Mouse (Mus musculus): ENCODE data around the gene Pdlim7. TPM values are rescaled to one million over a fixed set of nuclear protein-coding genes. Genes with fewer than 3 reads are reported as not detected.
A peak's percentile ranks its signal among the peaks of the same experiment; 100 is the strongest.

Gene Pdlim7
- polyA plus RNA-seq, 1 experiment: 60.2 TPM

DNA sequence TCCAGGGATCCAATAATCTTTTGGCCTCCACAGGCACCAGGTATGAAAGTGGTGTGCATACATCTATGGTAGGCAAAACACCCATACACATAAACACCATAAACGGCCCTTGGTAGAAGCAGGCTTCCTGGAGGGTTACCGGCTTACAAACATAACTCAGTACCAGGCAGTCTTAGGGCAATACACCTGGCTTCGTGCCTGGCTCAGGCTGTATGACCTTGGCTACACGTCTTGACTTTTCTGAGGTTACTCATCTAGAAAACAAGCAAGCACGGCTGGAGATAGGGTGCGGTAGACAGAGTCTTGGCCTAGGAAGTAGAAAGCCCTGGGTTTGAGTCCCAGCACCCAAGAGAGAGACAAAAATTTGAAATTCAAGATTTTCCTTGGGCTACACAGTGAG lies 16.8 kb downstream of the Pdlim7 start:
- TF ChIP-seq POLR2A (IDR thresholded peaks at IDR 0.05; ENCODE audit: low read depth, low read length) (no peak), CTCF (IDR thresholded peaks at IDR 0.05; ENCODE audit: extremely low read depth, insufficient read length, insufficient replicate concordance, low read depth, low read length) (no peak)
- Histone ChIP-seq H3K36me3 (ENCODE audit: control insufficient read depth, insufficient read depth, low read length) (peaks cover 3% of the 10 kb centered on the region), H3K4me1 (ENCODE audit: control insufficient read depth, insufficient read depth, insufficient read length, low read length) (peaks cover 2% of the 10 kb centered on the region), H3K27ac (ENCODE audit: insufficient read depth, low read depth, low read length) (no peak overlapping the region), H3K27me3 (ENCODE audit: control insufficient read depth, insufficient read depth, low read length) (no peaks in the 10 kb centered on the region), H3K4me3 (ENCODE audit: low read depth, low read length) (no peak overlapping the region)
- WGBS: 25% methylated on average over 6 of the region's 6 CpGs

DNA sequence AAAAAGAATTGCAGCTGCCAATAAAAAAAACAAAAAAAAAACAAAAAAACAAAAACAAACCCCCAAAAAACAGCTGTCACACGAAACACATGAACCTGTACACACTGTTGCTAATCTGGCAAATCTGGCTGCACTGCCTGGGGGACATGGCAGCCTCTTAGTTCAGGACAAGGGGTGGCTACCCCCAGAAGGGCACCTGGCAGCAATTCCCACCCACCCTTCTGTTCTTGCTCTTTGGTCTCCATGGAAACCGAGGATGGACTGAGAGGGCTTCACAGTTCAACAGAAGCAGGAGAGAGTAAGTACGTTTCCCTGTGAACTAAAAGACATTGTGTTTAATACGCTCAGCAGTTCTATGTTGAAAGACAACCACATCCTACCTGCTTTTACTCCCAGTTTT lies 17.8 kb downstream of the Pdlim7 start:
- H3K36me3 ChIP-seq (ENCODE audit: control insufficient read depth, insufficient read depth, low read length): peaks cover 3% of the 10 kb centered on the region
- no peak for TF ChIP-seq CTCF (IDR thresholded peaks at IDR 0.05; ENCODE audit: extremely low read depth, insufficient read length, insufficient replicate concordance, low read depth, low read length)
- TF ChIP-seq POLR2A (IDR thresholded peaks at IDR 0.05; ENCODE audit: low read depth, low read length): no peak
- 55% methylated on average over 4 of the region's 4 CpGs for WGBS

DNA sequence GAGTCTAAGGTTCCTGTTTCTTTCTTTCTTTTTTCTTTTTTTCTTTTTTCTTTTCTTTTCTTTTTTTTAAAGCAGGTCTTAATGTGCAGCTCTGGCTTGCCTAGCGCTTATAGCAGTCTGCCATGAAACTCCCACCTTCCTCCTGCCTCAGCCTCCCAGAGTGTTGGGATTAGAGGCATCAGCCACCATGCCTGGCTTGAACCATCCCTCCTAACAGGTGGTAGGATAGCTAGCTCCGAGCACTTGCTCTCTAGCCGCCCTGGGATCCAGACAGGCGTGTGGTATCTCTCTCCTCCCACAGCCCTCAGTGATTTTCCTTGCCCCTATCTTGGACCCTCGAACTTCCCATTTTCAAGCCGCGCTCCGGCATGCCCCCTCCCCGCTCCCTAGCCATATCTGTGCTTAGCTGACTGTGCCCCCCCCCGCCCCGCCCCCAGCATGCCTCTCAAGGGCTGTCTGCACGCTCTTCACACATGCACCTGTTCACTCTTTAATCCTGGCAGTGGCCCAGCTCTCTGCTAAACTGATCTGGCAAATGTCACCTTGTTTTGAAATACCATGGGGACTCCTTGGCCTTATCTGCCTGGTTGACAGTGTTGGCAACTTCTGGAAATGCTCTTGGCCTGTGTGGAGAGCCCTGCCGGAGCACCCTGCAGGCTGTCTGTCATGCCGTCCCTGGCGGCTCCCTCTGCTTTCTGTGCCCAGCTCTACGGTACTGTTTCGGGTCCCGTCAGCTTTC lies 18.4 kb downstream of the Pdlim7 start:
- Histone ChIP-seq H3K4me3 (ENCODE audit: low read depth, low read length) (no peak overlapping the region), H3K36me3 (ENCODE audit: control insufficient read depth, insufficient read depth, low read length) (0 out of 2 replicates have a peak, but pooled peaks cover 1% of the 10 kb centered on the region), H3K27ac (ENCODE audit: insufficient read depth, low read depth, low read length) (no peak overlapping the region), H3K27me3 (ENCODE audit: control insufficient read depth, insufficient read depth, low read length) (no peaks in the 10 kb centered on the region), H3K4me1 (ENCODE audit: control insufficient read depth, insufficient read depth, insufficient read length, low read length) (peaks cover 2% of the 10 kb centered on the region)
- 6% methylated on average over 18 of the region's 18 CpGs for WGBS
- no peak for TF ChIP-seq CTCF (IDR thresholded peaks at IDR 0.05; ENCODE audit: extremely low read depth, insufficient read length, insufficient replicate concordance, low read depth, low read length)
- TF ChIP-seq POLR2A (IDR thresholded peaks at IDR 0.05; ENCODE audit: low read depth, low read length): no peak

More for the DNA sequence above, 17.8 kb downstream of the Pdlim7 start:
- Histone ChIP-seq H3K27me3 (ENCODE audit: control insufficient read depth, insufficient read depth, low read length) (no peaks in the 10 kb centered on the region), H3K4me3 (ENCODE audit: low read depth, low read length) (no peak overlapping the region), H3K27ac (ENCODE audit: insufficient read depth, low read depth, low read length) (no peak overlapping the region; the same call in 1 of the 2 replicates), H3K4me1 (ENCODE audit: control insufficient read depth, insufficient read depth, insufficient read length, low read length) (peaks cover 2% of the 10 kb centered on the region)

DNA sequence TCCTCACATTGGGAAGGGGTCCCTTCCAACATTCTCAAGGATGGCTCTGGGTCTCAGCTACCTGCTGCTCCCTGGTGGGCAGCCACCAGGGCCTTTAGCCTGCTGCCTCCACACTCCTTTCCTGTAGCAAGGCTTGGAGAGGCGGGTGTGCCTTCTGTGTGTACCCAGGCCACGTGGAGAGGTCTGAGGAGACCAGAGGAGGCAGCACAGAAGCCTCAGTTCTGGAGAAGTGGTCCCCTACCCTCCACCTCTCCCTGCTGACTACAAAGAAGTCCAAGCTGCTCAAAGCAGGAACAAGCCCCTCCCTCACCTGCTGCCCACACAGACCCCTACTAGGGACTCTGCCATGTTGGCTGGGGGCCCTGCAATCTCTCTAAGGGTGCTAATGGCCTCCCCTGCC lies 19.2 kb downstream of the Pdlim7 start:
- H3K36me3 ChIP-seq (ENCODE audit: control insufficient read depth, insufficient read depth, low read length): 0 out of 2 replicates have a peak, but pooled peaks cover 1% of the 10 kb centered on the region
- 32% methylated on average over 2 of the region's 2 CpGs for WGBS

DNA sequence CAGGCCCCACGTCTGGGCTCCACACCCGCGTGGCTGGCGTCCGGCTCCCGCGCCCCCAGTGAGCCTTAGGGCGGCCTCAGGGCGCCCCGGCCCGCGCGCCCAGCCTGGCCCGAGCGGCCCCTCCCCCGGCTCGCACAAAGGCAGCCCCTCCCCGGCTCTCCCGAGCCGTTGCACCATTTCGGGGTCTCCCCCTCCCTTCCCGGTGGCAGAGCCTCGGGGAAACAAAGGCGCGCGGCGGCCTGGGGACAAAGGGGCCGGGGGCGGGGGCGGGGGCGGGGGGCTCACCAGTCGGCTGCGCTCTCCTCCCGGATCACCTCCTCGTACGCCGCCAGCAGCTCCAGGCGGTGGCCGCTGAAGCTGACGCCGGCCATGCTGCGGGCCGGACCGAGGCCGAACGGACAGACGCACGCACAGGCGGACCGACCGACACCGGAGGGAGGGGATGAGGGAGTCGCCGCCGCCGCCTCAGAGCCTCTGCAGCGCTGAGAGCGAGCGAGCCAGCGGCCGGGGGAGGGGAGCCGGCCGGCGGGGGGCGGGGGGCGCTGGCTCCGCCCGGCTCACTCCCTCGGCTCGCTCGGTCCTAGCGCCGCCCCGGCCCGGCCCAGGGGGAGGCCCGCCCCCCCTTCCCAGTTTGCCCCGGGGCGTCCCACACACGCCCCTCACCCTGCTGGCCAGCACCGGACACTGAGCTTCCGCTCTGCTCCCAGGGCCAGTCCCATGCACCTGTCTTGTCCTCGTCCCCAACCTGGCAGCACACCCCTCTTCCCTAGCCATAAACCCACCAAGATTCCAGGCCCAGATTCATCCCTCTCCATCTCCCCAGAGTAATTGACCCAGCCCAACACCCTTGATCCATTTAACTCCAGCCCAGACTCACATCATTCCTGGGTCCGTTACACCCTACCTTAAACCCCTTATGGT lies 25.6 kb downstream of the Pdlim7 start, which contains the start of gene Dbn1:
Dbn1 (minus strand) TSS at position 534 of the 921 bp plus-strand sequence.
- WGBS: 5% methylated on average over 70 of the region's 83 CpGs
- Histone ChIP-seq H3K27me3 (ENCODE audit: control insufficient read depth, insufficient read depth, low read length) (peaks cover 30% of the 10 kb centered on the region), H3K27ac (ENCODE audit: insufficient read depth, low read depth, low read length) (no peak within 1 kb of the TSS), H3K36me3 (ENCODE audit: control insufficient read depth, insufficient read depth, low read length) (no peaks in the 10 kb centered on the region), H3K4me3 (ENCODE audit: low read depth, low read length) (peak within 1 kb of the TSS; percentile 71), H3K4me1 (ENCODE audit: control insufficient read depth, insufficient read depth, insufficient read length, low read length) (peaks cover 5% of the 10 kb centered on the region; the same call in 1 of the 2 replicates)
- TF ChIP-seq POLR2A (IDR thresholded peaks at IDR 0.05; ENCODE audit: low read depth, low read length): no peak
- no peak for TF ChIP-seq CTCF (IDR thresholded peaks at IDR 0.05; ENCODE audit: extremely low read depth, insufficient read length, insufficient replicate concordance, low read depth, low read length)

More for the DNA sequence above, 19.2 kb downstream of the Pdlim7 start:
- Histone ChIP-seq H3K4me3 (ENCODE audit: low read depth, low read length) (no peak overlapping the region), H3K27me3 (ENCODE audit: control insufficient read depth, insufficient read depth, low read length) (peaks cover 1% of the 10 kb centered on the region; the same call in 1 of the 2 replicates), H3K27ac (ENCODE audit: insufficient read depth, low read depth, low read length) (no peak overlapping the region), H3K4me1 (ENCODE audit: control insufficient read depth, insufficient read depth, insufficient read length, low read length) (peaks cover 2% of the 10 kb centered on the region)
- TF ChIP-seq CTCF (IDR thresholded peaks at IDR 0.05; ENCODE audit: extremely low read depth, insufficient read length, insufficient replicate concordance, low read depth, low read length) (no peak), POLR2A (IDR thresholded peaks at IDR 0.05; ENCODE audit: low read depth, low read length) (no peak)

DNA sequence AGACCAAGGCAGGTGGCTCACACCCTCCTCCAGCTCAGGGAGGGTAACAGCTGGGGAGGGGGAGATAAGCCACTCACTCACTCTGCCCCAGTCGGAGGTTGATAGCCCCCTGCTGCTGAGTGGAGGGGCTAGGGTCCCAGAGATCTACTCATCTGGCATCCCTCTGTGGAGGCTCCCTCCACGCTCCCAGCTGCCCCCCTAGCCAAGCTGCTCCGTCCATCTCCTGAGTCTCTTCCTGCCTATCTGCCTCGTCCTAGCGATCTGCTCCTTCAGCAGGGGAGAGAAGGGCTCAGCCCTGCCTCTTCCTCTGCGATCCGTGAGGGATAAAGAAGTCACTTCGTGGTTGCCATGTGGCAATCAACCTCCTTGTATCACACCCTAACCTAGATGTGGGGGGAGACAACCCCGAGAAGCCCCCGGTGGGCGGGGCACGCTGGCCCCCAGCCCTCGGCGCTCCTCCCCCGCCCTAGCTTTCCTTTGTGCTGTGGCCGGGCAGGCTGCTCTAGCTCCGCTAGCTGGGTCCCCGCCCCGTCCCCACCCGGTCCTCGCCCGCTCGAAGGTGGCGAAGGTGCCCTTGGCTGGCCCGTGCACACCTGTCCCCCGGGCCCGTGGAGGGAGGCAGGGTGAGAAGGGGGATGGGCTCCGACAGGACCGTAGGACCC lies 26.4 kb downstream of the Pdlim7 start:
- H3K27ac ChIP-seq (ENCODE audit: insufficient read depth, low read depth, low read length): no peak overlapping the region
- H3K4me1 ChIP-seq (ENCODE audit: control insufficient read depth, insufficient read depth, insufficient read length, low read length): peaks cover 7% of the 10 kb centered on the region
- peak overlapping the region; percentile 71 for H3K4me3 ChIP-seq (ENCODE audit: low read depth, low read length)
- WGBS: 2% methylated on average over 29 of the region's 29 CpGs
- TF ChIP-seq CTCF (IDR thresholded peaks at IDR 0.05; ENCODE audit: extremely low read depth, insufficient read length, insufficient replicate concordance, low read depth, low read length) (no peak), POLR2A (IDR thresholded peaks at IDR 0.05; ENCODE audit: low read depth, low read length) (no peak)
- peaks cover 30% of the 10 kb centered on the region for H3K27me3 ChIP-seq (ENCODE audit: control insufficient read depth, insufficient read depth, low read length)
- H3K36me3 ChIP-seq (ENCODE audit: control insufficient read depth, insufficient read depth, low read length): no peaks in the 10 kb centered on the region
